Mouse (Mus musculus) intestine, embryonic 14.5 days (tissue): ENCODE results near the gene Bcat1. TPM values are rescaled to one million over a fixed set of nuclear protein-coding genes. Genes with fewer than 3 reads are reported as not detected.
"Not testable (repeated sequence)": the region's sequence is repeated elsewhere in the genome, so short reads cannot be mapped to it uniquely, and the experiment has no call there.

ENCODE experiments used
- ATAC-seq: fragments of 200-750 bp; cut with Nextera tagmentation; replicated peaks from 2 replicates; pipeline ENCODE4 v1.8.0; 2017; ENCODE audit warnings: low read depth, moderate number of reproducible peaks, moderate TSS enrichment, moderate library complexity; ENCODE audit not compliant: low FRiP score, low TSS enrichment
- DNase-seq: peaks from one replicate; pipeline ENCODE4 v3.0.0-alpha.2; 2018; ENCODE audit warnings: low spot score
- H3K27ac ChIP-seq: fragments of 300-500 bp; sonication (generic); 2 replicates; pipeline ENCODE4 v1.5.1; 2014; ENCODE audit warnings: low read depth, mild to moderate bottlenecking, control low read depth
- H3K27me3 ChIP-seq: fragments of 300-500 bp; sonication (generic); replicated peaks from 2 replicates; pipeline ENCODE4 v1.6.1; 2014; ENCODE audit warnings: low read length, control low read depth; ENCODE audit not compliant: control insufficient read depth, insufficient read depth
- H3K36me3 ChIP-seq: fragments of 300-500 bp; sonication (generic); 2 replicates; pipeline ENCODE4 v1.6.1; 2014; ENCODE audit warnings: low read length, control low read depth; ENCODE audit not compliant: control insufficient read depth, insufficient read depth
- H3K4me1 ChIP-seq: fragments of 300-500 bp; sonication (generic); replicated peaks from 2 replicates; pipeline ENCODE4 v1.6.1; 2014; ENCODE audit warnings: low read length, control low read depth, mixed read lengths; ENCODE audit not compliant: control insufficient read depth, insufficient read depth
- H3K4me2 ChIP-seq: fragments of 300-500 bp; sonication (generic); 2 replicates; pipeline ENCODE4 v1.6.1; 2014; ENCODE audit warnings: low read length
- H3K4me3 ChIP-seq: fragments of 300-500 bp; sonication (generic); 2 replicates; pipeline ENCODE4 v1.5.1; 2014; ENCODE audit warnings: low read depth, low read length, control low read depth, mixed read lengths
- H3K9ac ChIP-seq: fragments of 300-500 bp; sonication (generic); 2 replicates; pipeline ENCODE4 v1.6.1; 2014; ENCODE audit warnings: mild to moderate bottlenecking, low read length
- H3K9me3 ChIP-seq: fragments of 300-500 bp; sonication (generic); 2 replicates; pipeline ENCODE4 v1.6.1; 2016; ENCODE audit warnings: low read length, control low read depth; ENCODE audit not compliant: control insufficient read depth
- WGBS: fragments of 180-500 bp; shearing (Covaris S2); extraction: QIAGEN DNeasy Blood & Tissue Kit; methylation state at CpG from one replicate; pipeline ENCODE4 v1.1.7; 2014; 5-methylcytosine and 5-hydroxymethylcytosine counted together
- polyA plus RNA-seq: library from polyadenylated mRNA; unstranded; fragments of >200 nt; fragmentation: Nextera tagmentation; extraction: Ambion mirVana; gene quantifications from 2 replicates; pipeline ENCODE4 v1.2.1, GENCODE M21; 2014

The Bcat1 gene
- polyA plus RNA-seq, 1 experiment from 2014 or later = 9.1 TPM

- H3K4me3 ChIP-seq = no peak overlapping the region
- no peak overlapping the region for H3K9ac ChIP-seq
- no peaks in the 10 kb centered on the region for H3K4me1 ChIP-seq
- H3K27me3 ChIP-seq = no peaks in the 10 kb centered on the region
- no peak for DNase-seq
- no peak overlapping the region for H3K4me2 ChIP-seq
- ATAC-seq = no peak
- no peak overlapping the region; the same call in 1 of the 2 replicates for H3K27ac ChIP-seq
- WGBS = 64% methylated on average over 10 of the region's 10 CpGs
- 0 out of 2 replicates have a peak, but pooled peaks cover 3% of the 10 kb centered on the region for H3K9me3 ChIP-seq
- no peaks in the 10 kb centered on the region for H3K36me3 ChIP-seq
Measured at GRCm38 (mm10) chr6:145104241-145104939, 28.4 kb upstream of the Bcat1 start.

- 71% methylated on average over 9 of the region's 9 CpGs for WGBS
- DNase-seq = no peak
- Histone ChIP-seq H3K27me3 (no peaks in the 10 kb centered on the region), H3K4me3 (no peak overlapping the region), H3K4me1 (no peaks in the 10 kb centered on the region), H3K4me2 (no peak overlapping the region), H3K36me3 (no peaks in the 10 kb centered on the region), H3K9ac (no peak overlapping the region), H3K27ac (no peak overlapping the region), H3K9me3 (0 out of 2 replicates have a peak, but pooled peaks cover 3% of the 10 kb centered on the region)
- ATAC-seq = no peak
Measured at GRCm38 (mm10) chr6:145100923-145101322, 24.9 kb upstream of the Bcat1 start.

- no peaks in the 10 kb centered on the region for H3K27me3 ChIP-seq
- H3K4me2 ChIP-seq = no peak overlapping the region
- WGBS = 73% methylated on average over 4 of the region's 4 CpGs
- no peaks in the 10 kb centered on the region for H3K9me3 ChIP-seq
- DNase-seq = no peak
- no peak overlapping the region for H3K27ac ChIP-seq
- H3K9ac ChIP-seq = no peak overlapping the region
- no peaks in the 10 kb centered on the region for H3K4me1 ChIP-seq
- no peak for ATAC-seq
- no peaks in the 10 kb centered on the region for H3K36me3 ChIP-seq
- H3K4me3 ChIP-seq = no peak overlapping the region
Measured at GRCm38 (mm10) chr6:145094431-145094830, 18.4 kb upstream of the Bcat1 start.

- H3K36me3 ChIP-seq, H3K27ac ChIP-seq, H3K27me3 ChIP-seq, DNase-seq, H3K4me3 ChIP-seq, H3K9ac ChIP-seq, ATAC-seq, H3K4me2 ChIP-seq, H3K4me1 ChIP-seq, H3K9me3 ChIP-seq: not testable (repeated sequence)
- 59% methylated on average over 7 of the region's 7 CpGs for WGBS
Measured at GRCm38 (mm10) chr6:145093038-145093622, 17.1 kb upstream of the Bcat1 start.

- WGBS = 79% methylated on average over 7 of the region's 7 CpGs
- no peaks in the 10 kb centered on the region for H3K4me1 ChIP-seq
- H3K4me2 ChIP-seq = no peak overlapping the region
- H3K27ac ChIP-seq = no peak overlapping the region
- no peaks in the 10 kb centered on the region for H3K9me3 ChIP-seq
- no peaks in the 10 kb centered on the region for H3K36me3 ChIP-seq
- H3K27me3 ChIP-seq = no peaks in the 10 kb centered on the region
- no peak for ATAC-seq
- DNase-seq = no peak
- H3K4me3 ChIP-seq = no peak overlapping the region
- no peak overlapping the region for H3K9ac ChIP-seq
Measured at GRCm38 (mm10) chr6:145091998-145092397, 16.0 kb upstream of the Bcat1 start.

GRCm38 (mm10) chr6:145090928-145091327 lies 14.9 kb upstream of the Bcat1 start:
- no peaks in the 10 kb centered on the region for H3K4me1 ChIP-seq
- H3K9ac ChIP-seq = no peak overlapping the region
- H3K4me3 ChIP-seq = no peak overlapping the region
- DNase-seq (no peak), ATAC-seq (no peak)
- H3K9me3 ChIP-seq = no peaks in the 10 kb centered on the region
- no peaks in the 10 kb centered on the region for H3K36me3 ChIP-seq
- 62% methylated on average over 5 of the region's 5 CpGs for WGBS
- H3K27ac ChIP-seq = no peak overlapping the region
- H3K27me3 ChIP-seq = no peaks in the 10 kb centered on the region
- H3K4me2 ChIP-seq = no peak overlapping the region

GRCm38 (mm10) chr6:145090201-145090863 lies 14.3 kb upstream of the Bcat1 start:
- no peaks in the 10 kb centered on the region for H3K4me1 ChIP-seq
- H3K9me3 ChIP-seq = no peaks in the 10 kb centered on the region
- no peak overlapping the region for H3K9ac ChIP-seq
- no peak overlapping the region for H3K27ac ChIP-seq
- ATAC-seq = no peak
- no peak overlapping the region for H3K4me3 ChIP-seq
- H3K36me3 ChIP-seq = no peaks in the 10 kb centered on the region
- H3K4me2 ChIP-seq = no peak overlapping the region
- H3K27me3 ChIP-seq = no peaks in the 10 kb centered on the region
- WGBS = 69% methylated on average over 6 of the region's 6 CpGs
- DNase-seq = no peak

- Histone ChIP-seq H3K4me1 (no peaks in the 10 kb centered on the region), H3K9ac (no peak overlapping the region), H3K9me3 (no peaks in the 10 kb centered on the region), H3K4me3 (no peak overlapping the region), H3K27ac (no peak overlapping the region), H3K27me3 (no peaks in the 10 kb centered on the region), H3K36me3 (no peaks in the 10 kb centered on the region), H3K4me2 (no peak overlapping the region)
- ATAC-seq = no peak
- no peak for DNase-seq
- WGBS = 83% methylated on average over 4 of the region's 4 CpGs
Measured at GRCm38 (mm10) chr6:145089373-145089772, 13.4 kb upstream of the Bcat1 start.
